Mouse (Mus musculus): ENCODE data around the gene Trappc3.

The Trappc3 gene

GRCm38 (mm10) chr4:126278961-126279360 lies 16.8 kb downstream of the Trappc3 start:
- no peak for DNase-seq (ENCODE audit: low spot score in 2 of 2)

GRCm38 (mm10) chr4:126281706-126282105 lies 19.6 kb downstream of the Trappc3 start:
- no peak for DNase-seq (ENCODE audit: low spot score in 2 of 2)

GRCm38 (mm10) chr4:126283582-126283981 lies 21.5 kb downstream of the Trappc3 start:
- DNase-seq (ENCODE audit: low spot score in 2 of 2) = no peak

- DNase-seq (ENCODE audit: low spot score in 2 of 2) = no peak
Observed at GRCm38 (mm10) chr4:126286492-126286891, 24.4 kb downstream of the Trappc3 start, which contains the start of gene Col8a2. Col8a2 (plus strand) TSS chr4:126286793.

- no peak for DNase-seq (ENCODE audit: low spot score in 2 of 2)
Observed at GRCm38 (mm10) chr4:126287302-126287995, 25.3 kb downstream of the Trappc3 start.

- no peak for DNase-seq (ENCODE audit: low spot score in 2 of 2)
Observed at GRCm38 (mm10) chr4:126288085-126288666, 26.1 kb downstream of the Trappc3 start.

GRCm38 (mm10) chr4:126290314-126290713 lies 28.2 kb downstream of the Trappc3 start:
- no peak for DNase-seq (ENCODE audit: low spot score in 2 of 2)

GRCm38 (mm10) chr4:126291196-126291595 lies 29.1 kb downstream of the Trappc3 start:
- no peak for DNase-seq (ENCODE audit: low spot score in 2 of 2)

GRCm38 (mm10) chr4:126295152-126295551 lies 33.0 kb downstream of the Trappc3 start:
- DNase-seq (ENCODE audit: low spot score in 2 of 2) = no peak

- DNase-seq (ENCODE audit: low spot score in 2 of 2) = no peak
Observed at GRCm38 (mm10) chr4:126295937-126296336, 33.8 kb downstream of the Trappc3 start.

- peak in 1 of 2 experiments; percentile 50 for DNase-seq (ENCODE audit: low spot score in 2 of 2)
Observed at GRCm38 (mm10) chr4:126296617-126297101, 34.5 kb downstream of the Trappc3 start.

GRCm38 (mm10) chr4:126300916-126301583 lies 38.9 kb downstream of the Trappc3 start:
- no peak for DNase-seq (ENCODE audit: low spot score in 2 of 2)

GRCm38 (mm10) chr4:126301584-126302309 lies 39.6 kb downstream of the Trappc3 start:
- DNase-seq (ENCODE audit: low spot score in 2 of 2) = no peak

GRCm38 (mm10) chr4:126303877-126304276 lies 41.8 kb downstream of the Trappc3 start:
- no peak for DNase-seq (ENCODE audit: low spot score in 2 of 2)

- no peak for DNase-seq (ENCODE audit: low spot score in 2 of 2)
Observed at GRCm38 (mm10) chr4:126305428-126305827, 43.3 kb downstream of the Trappc3 start.

GRCm38 (mm10) chr4:126306058-126306457 lies 43.9 kb downstream of the Trappc3 start:
- DNase-seq (ENCODE audit: low spot score in 2 of 2) = no peak

- DNase-seq (ENCODE audit: low spot score in 2 of 2) = no peak
Observed at GRCm38 (mm10) chr4:126306827-126307226, 44.7 kb downstream of the Trappc3 start.

GRCm38 (mm10) chr4:126309211-126309921 lies 47.2 kb downstream of the Trappc3 start:
- peak in 1 of 2 experiments; percentile 41 for DNase-seq (ENCODE audit: low spot score in 2 of 2)

GRCm38 (mm10) chr4:126309922-126310309 lies 47.8 kb downstream of the Trappc3 start:
- peak; percentile 83 to 91 for DNase-seq (ENCODE audit: low spot score in 2 of 2)

- no peak for DNase-seq (ENCODE audit: low spot score in 2 of 2)
Observed at GRCm38 (mm10) chr4:126310344-126310743, 48.2 kb downstream of the Trappc3 start.

GRCm38 (mm10) chr4:126311566-126312200 lies 49.6 kb downstream of the Trappc3 start:
- no peak for DNase-seq (ENCODE audit: low spot score in 2 of 2)
